31 mouse cellular contexts compared by ENCODE assay signal in the genomic region with DNA sequence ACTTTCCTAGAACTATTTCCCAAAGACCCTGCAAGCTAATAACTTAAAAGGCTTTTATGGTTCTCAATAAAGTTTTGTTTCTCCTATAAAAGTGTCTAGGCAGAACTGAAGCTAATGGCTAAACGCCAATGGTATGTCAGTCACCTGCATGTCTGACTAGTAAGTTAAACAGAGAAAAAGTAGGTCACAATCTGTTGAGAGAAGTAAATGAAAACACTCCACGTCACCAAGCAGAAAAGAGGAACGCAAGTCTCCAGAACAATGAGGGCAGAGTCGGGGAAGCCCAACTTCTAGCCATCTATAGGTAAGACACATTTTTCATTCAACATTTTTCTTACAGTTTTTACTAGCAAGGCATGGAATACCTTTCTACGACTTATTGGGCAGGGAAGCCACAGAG. TPM values are rescaled to one million over a fixed set of nuclear protein-coding genes. Genes with fewer than 3 reads are reported as not detected.
DNase-seq lines count a peak whose midpoint lies in the region; ATAC-seq and TF ChIP-seq lines count a peak whose summit lies in the region.
"Had no signal": no experiment of that assay in that cellular context is flagged by ENCODE, and none has a peak within 500 bp of the region (broad histone marks: within the 10 kb centered on the region; RNA-seq: fewer than 3 reads in every experiment).

No protein-coding gene starts in this region.

- H3K4me2 ChIP-seq in lung, postnatal 0 days (replicated peaks; ENCODE audit: low read depth, low read length), result no peak overlapping the region
- peak overlapping the region; percentile 47 for H3K4me2 ChIP-seq in liver, embryonic 13.5 days
- H3K4me2 ChIP-seq in midbrain, embryonic 14.5 days (ENCODE audit: low read length), result no peak overlapping the region
- H3K4me2 ChIP-seq: embryonic facial prominence, embryonic 13.5 days; forebrain, embryonic 12.5 days; heart, embryonic 11.5 days; hindbrain, embryonic 13.5 days; limb, embryonic 15.5 days; midbrain, embryonic 15.5 days; neural tube, embryonic 15.5 days had no signal

- no peak for TF ChIP-seq POLR2A in MEL (IDR thresholded peaks at IDR 0.05; ENCODE audit: control insufficient read depth in 1 of 2, insufficient read depth in 1 of 2, low read depth in 1 of 2, low read length in 2 of 2, poor library complexity in 1 of 2)

- H3K27ac ChIP-seq in lung, postnatal 0 days (ENCODE audit: low read length), result no peak overlapping the region
- H3K27ac ChIP-seq in MEL (ENCODE audit: control insufficient read depth, low read depth, low read length), result no peak overlapping the region
- peak overlapping the region; percentile 71 for H3K27ac ChIP-seq in liver, embryonic 13.5 days
- no peak overlapping the region for H3K27ac ChIP-seq in midbrain, embryonic 14.5 days (replicated peaks; ENCODE audit: low read depth, low read length)
- no peak overlapping the region for H3K27ac ChIP-seq in heart, embryonic 10.5 days
- H3K27ac ChIP-seq: embryonic facial prominence, embryonic 13.5 days; forebrain, embryonic 12.5 days; hindbrain, embryonic 13.5 days; limb, embryonic 10.5 days; limb, embryonic 15.5 days; macrophage; midbrain, embryonic 15.5 days; neural tube, embryonic 15.5 days had no signal

- no peaks in the 10 kb centered on the region for H3K27me3 ChIP-seq in lung, postnatal 0 days (replicated peaks; ENCODE audit: insufficient read depth, low read length)
- H3K27me3 ChIP-seq in MEL (ENCODE audit: control insufficient read depth in 1 of 2, insufficient read depth in 2 of 2, low read length in 2 of 2), result no peaks in the 10 kb centered on the region
- H3K27me3 ChIP-seq in liver, embryonic 13.5 days, result no peaks in the 10 kb centered on the region
- H3K27me3 ChIP-seq in splenic B cell, adult 2 months (ENCODE audit: control insufficient read depth, insufficient read depth, low read length, poor library complexity, severe bottlenecking), result no peaks in the 10 kb centered on the region
- H3K27me3 ChIP-seq in midbrain, embryonic 14.5 days (ENCODE audit: control insufficient read depth, insufficient read depth, low read length), result no peaks in the 10 kb centered on the region
- no peaks in the 10 kb centered on the region for H3K27me3 ChIP-seq in heart, embryonic 10.5 days (ENCODE audit: insufficient read depth, poor library complexity, severe bottlenecking)
- H3K27me3 ChIP-seq: embryonic facial prominence, embryonic 13.5 days; forebrain, embryonic 12.5 days; hindbrain, embryonic 13.5 days; limb, embryonic 15.5 days; midbrain, embryonic 15.5 days; neural tube, embryonic 15.5 days had no signal

- no peak overlapping the region for H3K4me3 ChIP-seq in lung, postnatal 0 days (ENCODE audit: low read depth, low read length)
- peak overlapping the region in 1 of 2 experiments; percentile 20; a peak in 1 of 4 replicates for H3K4me3 ChIP-seq in MEL (ENCODE audit: control insufficient read depth in 1 of 2, insufficient read depth in 1 of 2, low read depth in 2 of 2, low read length in 2 of 2)
- H3K4me3 ChIP-seq in liver, embryonic 13.5 days (replicated peaks), result peak overlapping the region; percentile 1; the same call in 1 of the 2 replicates
- no peak overlapping the region for H3K4me3 ChIP-seq in midbrain, embryonic 14.5 days (replicated peaks; ENCODE audit: low read depth, low read length)
- H3K4me3 ChIP-seq in heart, embryonic 10.5 days, result no peak overlapping the region
- H3K4me3 ChIP-seq: embryonic facial prominence, embryonic 13.5 days; forebrain, embryonic 12.5 days; hindbrain, embryonic 13.5 days; limb, embryonic 10.5 days; limb, embryonic 15.5 days; midbrain, embryonic 15.5 days; neural tube, embryonic 15.5 days had no signal

- peaks cover 55% of the 10 kb centered on the region for H3K79me2 ChIP-seq in MEL (ENCODE audit: control insufficient read depth, insufficient read depth, low read length, poor library complexity)

- TF ChIP-seq EP300 in lung, postnatal 0 days (IDR thresholded peaks at IDR 0.05), result no peak
- TF ChIP-seq EP300 in MEL (IDR thresholded peaks at IDR 0.05; ENCODE audit: low read depth in 1 of 2, low read length in 2 of 2), result no peak; a peak in 1 of 4 replicates

- TF ChIP-seq RAD21 in MEL (IDR thresholded peaks at IDR 0.05; ENCODE audit: low read depth, low read length), result no peak

- no peaks in the 10 kb centered on the region for H3K36me3 ChIP-seq in lung, postnatal 0 days (ENCODE audit: insufficient read depth, low read length)
- H3K36me3 ChIP-seq in MEL (ENCODE audit: control insufficient read depth in 1 of 2, insufficient read depth in 2 of 2, low read length in 2 of 2), result peaks cover 0 to 64% of the 10 kb centered on the region in 2 experiments; a peak in 3 of 4 replicates
- H3K36me3 ChIP-seq in liver, embryonic 13.5 days, result no peaks in the 10 kb centered on the region
- 0 out of 2 replicates have a peak, but pooled peaks cover 2% of the 10 kb centered on the region for H3K36me3 ChIP-seq in splenic B cell, adult 2 months (ENCODE audit: control insufficient read depth, insufficient read depth, low read length, poor library complexity, severe bottlenecking)
- no peaks in the 10 kb centered on the region for H3K36me3 ChIP-seq in midbrain, embryonic 14.5 days (ENCODE audit: control insufficient read depth, insufficient read depth, low read length)
- H3K36me3 ChIP-seq in heart, embryonic 10.5 days, result no peaks in the 10 kb centered on the region
- H3K36me3 ChIP-seq: embryonic facial prominence, embryonic 13.5 days; forebrain, embryonic 12.5 days; hindbrain, embryonic 13.5 days; limb, embryonic 10.5 days; limb, embryonic 15.5 days; midbrain, embryonic 15.5 days; neural tube, embryonic 15.5 days had no signal

- peak; percentile 53 for DNase-seq in lung, postnatal 0 days (ENCODE audit: low spot score)
- no peak for DNase-seq in lung, postnatal 25 days (ENCODE audit: low spot score)
- DNase-seq in MEL (ENCODE audit: low read depth, low spot score), result peak; percentile 73
- no peak for DNase-seq in liver, embryonic 13.5 days
- peak; percentile 55 for DNase-seq in splenic B cell, adult 2 months (ENCODE audit: low read depth, low spot score)
- no peak for DNase-seq in embryo, embryonic 11 days
- DNase-seq in midbrain, embryonic 14.5 days, result no peak
- DNase-seq in heart, embryonic 10.5 days (ENCODE audit: low spot score), result no peak
- DNase-seq: adrenal gland, adult 2 months; adrenal gland, postnatal 36 days; cerebellum, adult 8-10 months; cerebellum, postnatal 25 days; gastrocnemius, postnatal 25 days; heart, postnatal 4 days; kidney, adult 9 months; kidney, postnatal 14 days; layer of hippocampus, adult 9-11 months; retina, postnatal 1 day; right cerebral cortex, postnatal 25 days; thymus, adult 18-20 months; thymus, postnatal 36 days had no signal

- H3K4me1 ChIP-seq in lung, postnatal 0 days (ENCODE audit: insufficient read depth, low read depth, low read length), result no peaks in the 10 kb centered on the region; the same call in 1 of the 2 replicates
- H3K4me1 ChIP-seq in MEL (ENCODE audit: control insufficient read depth in 1 of 2, insufficient read depth in 2 of 2, low read length in 2 of 2), result peaks cover 24 to 33% of the 10 kb centered on the region in 2 experiments
- peaks cover 67% of the 10 kb centered on the region for H3K4me1 ChIP-seq in liver, embryonic 13.5 days (replicated peaks)
- H3K4me1 ChIP-seq in midbrain, embryonic 14.5 days (ENCODE audit: control insufficient read depth, insufficient read depth, low read length), result peaks cover 10% of the 10 kb centered on the region; the same call in 1 of the 2 replicates
- H3K4me1 ChIP-seq in heart, embryonic 10.5 days, result peaks cover 8% of the 10 kb centered on the region; the same call in 1 of the 2 replicates
- H3K4me1 ChIP-seq: embryonic facial prominence, embryonic 13.5 days; limb, embryonic 15.5 days had no signal

- WGBS in lung, postnatal 0 days, result 60% methylated on average over 5 of the region's 5 CpGs
- 68% methylated on average over 5 of the region's 5 CpGs for WGBS in liver, embryonic 13.5 days (ENCODE audit: insufficient replicate concordance)
- whole genome bisulfite sequencing in midbrain, embryonic 14.5 days, result 89% methylated on average over 5 of the region's 5 CpGs
- WGBS in heart, embryonic 10.5 days, result 88% methylated on average over 5 of the region's 5 CpGs

- no peaks in the 10 kb centered on the region for H3K9me3 ChIP-seq in lung, postnatal 0 days (ENCODE audit: low read length)
- H3K9me3 ChIP-seq in MEL (replicated peaks; ENCODE audit: insufficient read depth, low read length), result no peaks in the 10 kb centered on the region
- no peaks in the 10 kb centered on the region for H3K9me3 ChIP-seq in liver, embryonic 13.5 days (replicated peaks)
- no peaks in the 10 kb centered on the region for H3K9me3 ChIP-seq in midbrain, embryonic 14.5 days (ENCODE audit: control insufficient read depth, low read length)
- no peaks in the 10 kb centered on the region for H3K9me3 ChIP-seq in heart, embryonic 10.5 days
- H3K9me3 ChIP-seq: embryonic facial prominence, embryonic 13.5 days; forebrain, embryonic 12.5 days; hindbrain, embryonic 13.5 days; limb, embryonic 10.5 days; limb, embryonic 15.5 days; midbrain, embryonic 15.5 days; neural tube, embryonic 15.5 days had no signal

- no peak overlapping the region for H3K9ac ChIP-seq in lung, postnatal 0 days (replicated peaks; ENCODE audit: low read depth)
- no peak overlapping the region; the same call in 1 of the 2 replicates for H3K9ac ChIP-seq in MEL (ENCODE audit: control insufficient read depth, low read depth, low read length, poor library complexity, severe bottlenecking)
- H3K9ac ChIP-seq in liver, embryonic 13.5 days, result peak overlapping the region; percentile 49
- H3K9ac ChIP-seq in midbrain, embryonic 14.5 days (replicated peaks; ENCODE audit: low read length), result no peak overlapping the region
- H3K9ac ChIP-seq: embryonic facial prominence, embryonic 13.5 days; forebrain, embryonic 12.5 days; hindbrain, embryonic 13.5 days; limb, embryonic 15.5 days; midbrain, embryonic 15.5 days; neural tube, embryonic 15.5 days had no signal

- TF ChIP-seq CTCF in lung, postnatal 0 days (IDR thresholded peaks at IDR 0.05), result no peak
- TF ChIP-seq CTCF in MEL (IDR thresholded peaks at IDR 0.05 in 2 of 3, conservative IDR thresholded peaks at IDR 0.05 in 1 of 3; ENCODE audit: control insufficient read depth in 1 of 3, insufficient read depth in 1 of 3, low read depth in 2 of 3, low read length in 3 of 3, poor library complexity in 1 of 3, severe bottlenecking in 1 of 3), result no peak

- ATAC-seq in lung, postnatal 0 days, result no peak
- ATAC-seq in liver, embryonic 13.5 days (ENCODE audit: low read depth), result no peak
- no peak for ATAC-seq in midbrain, embryonic 14.5 days (ENCODE audit: low FRiP score, low TSS enrichment)
- ATAC-seq: intestine, embryonic 16.5 days; midbrain, embryonic 15.5 days had no signal

RNA-seq across cellular contexts. Expression of a gene that starts 4.6 kb away (rescaled TPM):
- polyA plus RNA-seq in lung, postnatal 0 days (2015; fragmentation: Nextera tagmentation; extraction: Ambion mirVana), result 17.1 and 17.9 TPM in 2 replicates
- total RNA-seq in MEL (2012; rRNA removed), result 28.8 and 34.6 TPM in 2 replicates
- 10 to 100 TPM; 33.0 to 65.6 TPM for polyA plus RNA-seq in MEL (2012; ENCODE audit: insufficient read depth in 1 of 2, insufficient read length in 2 of 2, low read depth in 1 of 2, low replicate concordance in 2 of 2, missing spikeins in 1 of 2)
- polyA plus RNA-seq in liver, embryonic 13.5 days (2015; fragmentation: Nextera tagmentation; extraction: Ambion mirVana), result 35.8 and 41.3 TPM in 2 replicates
- polyA plus RNA-seq in midbrain, embryonic 14.5 days (2014; fragmentation: Nextera tagmentation; extraction: Ambion mirVana), result 60.4 and 71.2 TPM in 2 replicates
- 21.7 and 26.0 TPM in 2 replicates for polyA plus RNA-seq in heart, embryonic 10.5 days (2016; fragmentation: Nextera tagmentation; extraction: Ambion mirVana)

RNA-seq across cellular contexts. Expression of a gene that starts 14.5 kb away (rescaled TPM):
- 9.7 and 10.5 TPM in 2 replicates for polyA plus RNA-seq in lung, postnatal 0 days (2015; fragmentation: Nextera tagmentation; extraction: Ambion mirVana)
- 8.9 and 11.5 TPM in 2 replicates for total RNA-seq in MEL (2012; rRNA removed)
- polyA plus RNA-seq in MEL (2012; ENCODE audit: insufficient read depth in 1 of 2, insufficient read length in 2 of 2, low read depth in 1 of 2, low replicate concordance in 2 of 2, missing spikeins in 1 of 2), result 10 to 100 TPM; 15.6 to 35.3 TPM
- 9.2 and 11.9 TPM in 2 replicates for polyA plus RNA-seq in liver, embryonic 13.5 days (2015; fragmentation: Nextera tagmentation; extraction: Ambion mirVana)
- 28.1 and 28.3 TPM in 2 replicates for polyA plus RNA-seq in midbrain, embryonic 14.5 days (2014; fragmentation: Nextera tagmentation; extraction: Ambion mirVana)
- 12.8 and 13.7 TPM in 2 replicates for polyA plus RNA-seq in heart, embryonic 10.5 days (2016; fragmentation: Nextera tagmentation; extraction: Ambion mirVana)

Comparison
In these comparisons a context has a peak if more than half of its experiments do, and no peak if none do; other contexts are left out.
1. DNase-seq: peak in lung, postnatal 0 days (single experiment), MEL (single experiment) and splenic B cell, adult 2 months (single experiment); none in lung, postnatal 25 days (single experiment), liver, embryonic 13.5 days (single experiment), embryo, embryonic 11 days (single experiment), midbrain, embryonic 14.5 days (single experiment) and heart, embryonic 10.5 days (single experiment).